Mouse (Mus musculus) embryonic facial prominence, embryonic 10.5 days (tissue): ENCODE measurements around the gene Lpcat1. TPM values are rescaled to one million over a fixed set of nuclear protein-coding genes. Genes with fewer than 3 reads are reported as not detected.
A peak's percentile ranks its signal among the peaks of the same experiment; 100 is the strongest.

ENCODE experiments used
- DNase-seq: peaks from one replicate; pipeline ENCODE4 v3.0.0-alpha.2; 2017; ENCODE audit warnings: low spot score
- H3K27ac ChIP-seq: fragments of 300-500 bp; sonication (generic); replicated peaks from 2 replicates; pipeline ENCODE4 v1.5.1; 2016; ENCODE audit warnings: mild to moderate bottlenecking
- H3K27me3 ChIP-seq: fragments of 300-500 bp; sonication (generic); replicated peaks from 2 replicates; pipeline ENCODE4 v1.6.1; 2016; ENCODE audit warnings: low read depth, mild to moderate bottlenecking; ENCODE audit not compliant: poor library complexity, severe bottlenecking
- H3K36me3 ChIP-seq: fragments of 300-500 bp; sonication (generic); replicated peaks from 2 replicates; pipeline ENCODE4 v1.6.1; 2016; ENCODE audit warnings: mild to moderate bottlenecking, moderate library complexity
- H3K4me1 ChIP-seq: fragments of 300-500 bp; sonication (generic); 2 replicates; pipeline ENCODE4 v1.6.1; 2016
- H3K4me3 ChIP-seq: fragments of 300-500 bp; sonication (generic); 2 replicates; pipeline ENCODE4 v1.5.1; 2016; ENCODE audit warnings: mild to moderate bottlenecking, moderate library complexity
- H3K9me3 ChIP-seq: fragments of 300-500 bp; sonication (generic); 2 replicates; pipeline ENCODE4 v1.6.1; 2016; ENCODE audit warnings: mild to moderate bottlenecking
- WGBS: fragments of 180-500 bp; shearing (Covaris S2); methylation state at CpG from one replicate; pipeline ENCODE4 v1.1.7; 2016; 5-methylcytosine and 5-hydroxymethylcytosine counted together
- polyA plus RNA-seq: library from polyadenylated mRNA; unstranded; fragments of >200 nt; fragmentation: Nextera tagmentation; extraction: Ambion mirVana; gene quantifications from 2 replicates; pipeline ENCODE4 v1.2.1, GENCODE M21; 2016

The Lpcat1 gene
- 59.4 and 60.5 TPM in 2 replicates for polyA plus RNA-seq

GRCm38 (mm10) chr13:73467034-73467420 is at the start of gene Lpcat1:
TSS of gene Lpcat1 (plus strand) at chr13:73467197.
- DNase-seq, result peak; percentile 94
- peaks cover 41% of the 10 kb centered on the region for H3K4me1 ChIP-seq
- H3K4me3 ChIP-seq, result peak within 1 kb of the TSS; percentile 98
- peak within 1 kb of the TSS; percentile 99 for H3K27ac ChIP-seq
- H3K9me3 ChIP-seq, result no peaks in the 10 kb centered on the region
- WGBS, result under 1% methylated on average over 35 of the region's 35 CpGs
- H3K27me3 ChIP-seq, result no peaks in the 10 kb centered on the region
- peaks cover 23% of the 10 kb centered on the region for H3K36me3 ChIP-seq

GRCm38 (mm10) chr13:73417478-73418220 is 49.3 kb upstream of the Lpcat1 start:
- Histone ChIP-seq H3K4me1 (peaks cover 16% of the 10 kb centered on the region; the same call in 1 of the 2 replicates), H3K27me3 (no peaks in the 10 kb centered on the region), H3K9me3 (no peaks in the 10 kb centered on the region), H3K27ac (no peak overlapping the region), H3K36me3 (no peaks in the 10 kb centered on the region), H3K4me3 (no peak overlapping the region)
- 35% methylated on average over 15 of the region's 15 CpGs for WGBS
- DNase-seq, result peak; percentile 38

- H3K9me3 ChIP-seq, result no peaks in the 10 kb centered on the region
- peaks cover 16% of the 10 kb centered on the region; the same call in 1 of the 2 replicates for H3K4me1 ChIP-seq
- no peak overlapping the region for H3K4me3 ChIP-seq
- 63% methylated on average over 12 of the region's 12 CpGs for WGBS
- no peak for DNase-seq
- H3K27me3 ChIP-seq, result no peaks in the 10 kb centered on the region
- H3K27ac ChIP-seq, result no peak overlapping the region
- no peaks in the 10 kb centered on the region for H3K36me3 ChIP-seq
Observed at GRCm38 (mm10) chr13:73418297-73418696, 48.7 kb upstream of the Lpcat1 start.

- no peak for DNase-seq
- H3K4me1 ChIP-seq, result peaks cover 16% of the 10 kb centered on the region; the same call in 1 of the 2 replicates
- no peak overlapping the region for H3K27ac ChIP-seq
- H3K9me3 ChIP-seq, result no peaks in the 10 kb centered on the region
- no peak overlapping the region for H3K4me3 ChIP-seq
- no peaks in the 10 kb centered on the region for H3K27me3 ChIP-seq
- 72% methylated on average over 5 of the region's 5 CpGs for WGBS
- no peaks in the 10 kb centered on the region for H3K36me3 ChIP-seq
Observed at GRCm38 (mm10) chr13:73419244-73419643, 47.8 kb upstream of the Lpcat1 start.

GRCm38 (mm10) chr13:73423043-73423442 is 44.0 kb upstream of the Lpcat1 start:
- no peak for DNase-seq
- no peak overlapping the region for H3K4me3 ChIP-seq
- 0 out of 2 replicates have a peak, but pooled peaks cover 8% of the 10 kb centered on the region for H3K4me1 ChIP-seq
- no peaks in the 10 kb centered on the region for H3K36me3 ChIP-seq
- H3K27ac ChIP-seq, result no peak overlapping the region
- 73% methylated on average over 4 of the region's 4 CpGs for WGBS
- H3K27me3 ChIP-seq, result peaks cover 4% of the 10 kb centered on the region; the same call in 1 of the 2 replicates
- H3K9me3 ChIP-seq, result no peaks in the 10 kb centered on the region

- Histone ChIP-seq H3K4me1 (no peaks in the 10 kb centered on the region), H3K27ac (no peak overlapping the region), H3K36me3 (no peaks in the 10 kb centered on the region), H3K27me3 (peaks cover 4% of the 10 kb centered on the region; the same call in 1 of the 2 replicates), H3K9me3 (no peaks in the 10 kb centered on the region), H3K4me3 (no peak overlapping the region)
- 77% methylated on average over 6 of the region's 6 CpGs for WGBS
- no peak for DNase-seq
Observed at GRCm38 (mm10) chr13:73425035-73425434, 42.0 kb upstream of the Lpcat1 start.

- peak; percentile 72 for DNase-seq
- Histone ChIP-seq H3K4me3 (no peak overlapping the region), H3K27me3 (peaks cover 4% of the 10 kb centered on the region; the same call in 1 of the 2 replicates), H3K9me3 (no peaks in the 10 kb centered on the region), H3K27ac (no peak overlapping the region), H3K36me3 (no peaks in the 10 kb centered on the region), H3K4me1 (no peaks in the 10 kb centered on the region)
- 12% methylated on average over 11 of the region's 11 CpGs for WGBS
Observed at GRCm38 (mm10) chr13:73425839-73426490, 41.0 kb upstream of the Lpcat1 start.

GRCm38 (mm10) chr13:73426587-73426986 is 40.4 kb upstream of the Lpcat1 start:
- no peaks in the 10 kb centered on the region for H3K36me3 ChIP-seq
- H3K4me3 ChIP-seq, result no peak overlapping the region
- no peaks in the 10 kb centered on the region for H3K9me3 ChIP-seq
- no peak for DNase-seq
- 80% methylated on average over 4 of the region's 4 CpGs for WGBS
- H3K4me1 ChIP-seq, result no peaks in the 10 kb centered on the region
- peaks cover 4% of the 10 kb centered on the region; the same call in 1 of the 2 replicates for H3K27me3 ChIP-seq
- H3K27ac ChIP-seq, result no peak overlapping the region

GRCm38 (mm10) chr13:73429605-73430321 is 37.2 kb upstream of the Lpcat1 start:
- Histone ChIP-seq H3K9me3 (no peaks in the 10 kb centered on the region), H3K36me3 (no peaks in the 10 kb centered on the region), H3K27me3 (peaks cover 4% of the 10 kb centered on the region; the same call in 1 of the 2 replicates), H3K4me3 (no peak overlapping the region), H3K27ac (no peak overlapping the region), H3K4me1 (no peaks in the 10 kb centered on the region)
- WGBS, result 84% methylated on average over 6 of the region's 6 CpGs
- DNase-seq, result no peak

GRCm38 (mm10) chr13:73432466-73433149 is 34.4 kb upstream of the Lpcat1 start:
- WGBS, result 79% methylated on average over 7 of the region's 7 CpGs

GRCm38 (mm10) chr13:73433681-73434535 is 33.1 kb upstream of the Lpcat1 start:
- no peak for DNase-seq
- Histone ChIP-seq H3K36me3 (no peaks in the 10 kb centered on the region), H3K27ac (no peak overlapping the region), H3K9me3 (no peaks in the 10 kb centered on the region), H3K27me3 (no peaks in the 10 kb centered on the region), H3K4me3 (no peak overlapping the region), H3K4me1 (no peaks in the 10 kb centered on the region)
- 84% methylated on average over 15 of the region's 15 CpGs for WGBS

More at GRCm38 (mm10) chr13:73432466-73433149, 34.4 kb upstream of the Lpcat1 start:
- H3K36me3 ChIP-seq, result no peaks in the 10 kb centered on the region
- H3K27ac ChIP-seq, result no peak overlapping the region
- no peaks in the 10 kb centered on the region for H3K9me3 ChIP-seq
- H3K4me1 ChIP-seq, result no peaks in the 10 kb centered on the region
- no peak for DNase-seq
- H3K4me3 ChIP-seq, result no peak overlapping the region
- no peaks in the 10 kb centered on the region for H3K27me3 ChIP-seq
